Mouse (Mus musculus) heart, postnatal 14 days (tissue): ENCODE data around the gene Tln2. TPM values are rescaled to one million over a fixed set of nuclear protein-coding genes. Genes with fewer than 3 reads are reported as not detected.
"Not testable (repeated sequence)": the region's sequence is repeated elsewhere in the genome, so short reads cannot be mapped to it uniquely, and the experiment has no call there.

ENCODE experiments used
- DNase-seq, 2 experiments: peaks; one replicate each; pipeline ENCODE4 v3.0.0; 2021 to 2022
- intact Hi-C: fragments of 180-260 bp; cut with DNase I; formaldehyde crosslinking; loops from one replicate; pipeline ENCODE4 v1.15.1; 2025
- total RNA-seq, 2 experiments: library from RNA; stranded (reverse); gene quantifications; 2 replicates each; pipeline ENCODE4 v1.2.3; 2021

The Tln2 gene
- total RNA-seq, 2 experiments from 2014 or later = 77.2 to 87.0 TPM

DNA sequence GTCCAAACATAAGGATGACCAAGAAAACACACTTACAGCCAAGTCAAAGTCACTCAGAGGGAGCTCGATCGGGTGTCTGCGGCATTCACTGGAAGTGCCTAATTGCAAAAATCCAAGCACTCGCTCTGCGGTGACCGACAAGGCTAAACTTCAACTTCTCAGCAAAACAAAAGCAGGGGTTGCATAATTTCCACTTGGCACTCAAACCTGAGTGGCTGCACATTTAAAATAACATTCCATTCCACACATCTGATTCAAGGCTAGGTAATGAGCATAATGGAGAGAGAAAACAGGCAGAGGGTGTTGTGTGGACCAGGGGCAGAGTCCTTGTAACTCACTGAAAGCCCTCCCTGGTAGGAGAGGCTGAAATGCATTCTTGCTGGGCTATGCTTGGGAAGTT is 260.3 kb downstream of the Tln2 start:
- no peak for DNase-seq
- intact Hi-C loops = no loop called here

DNA sequence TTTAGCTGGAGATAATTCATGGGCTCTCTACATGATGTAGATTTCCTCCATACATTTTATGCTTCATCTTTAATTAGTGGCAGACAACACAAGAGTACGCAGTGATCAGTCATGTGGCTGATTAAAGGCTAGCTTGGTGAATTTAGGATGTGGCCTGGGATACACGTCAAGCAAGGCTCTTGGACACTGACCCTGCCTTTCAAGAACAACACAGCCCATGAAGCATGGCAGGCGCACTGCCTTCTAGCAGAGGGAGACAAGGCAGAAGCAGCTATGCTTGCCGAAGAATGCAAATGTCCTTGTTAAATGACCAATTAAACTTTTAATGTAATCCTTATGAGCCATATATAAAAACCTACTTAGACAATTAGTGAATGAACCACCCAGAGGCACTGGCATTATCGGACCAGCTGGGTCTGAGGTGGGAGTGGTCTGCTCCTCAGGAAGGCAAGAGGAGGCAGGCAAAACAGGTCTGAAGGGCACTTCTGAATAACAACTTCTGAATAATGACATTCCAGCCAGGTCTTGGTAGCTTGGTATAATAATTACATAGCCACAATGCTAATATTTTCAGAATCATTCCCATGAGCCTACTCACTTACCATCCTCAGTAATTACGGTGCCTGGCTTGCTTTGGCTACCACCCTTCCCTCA is 262.1 kb downstream of the Tln2 start:
- intact Hi-C loops = no loop called here
- DNase-seq = no peak

DNA sequence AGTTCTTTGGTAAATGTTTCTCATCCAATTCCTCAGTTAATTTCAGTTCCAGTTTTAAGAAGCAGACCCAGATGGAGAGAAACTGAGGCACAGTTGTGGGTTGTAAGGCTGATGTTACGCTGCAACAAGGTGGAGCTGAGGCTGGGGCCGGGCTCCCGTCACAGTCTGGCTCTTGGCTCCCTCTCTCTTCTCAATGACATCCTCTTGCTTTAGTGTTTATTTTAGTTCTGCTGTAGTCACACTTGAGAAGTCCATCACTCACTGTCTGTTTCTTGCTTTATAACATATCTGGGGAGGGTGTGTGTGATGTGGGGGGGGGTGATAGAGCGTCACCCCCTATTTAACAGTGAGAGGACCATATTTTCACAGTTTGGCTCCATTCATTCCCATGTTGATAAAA is 272.0 kb downstream of the Tln2 start:
- no peak for DNase-seq
- intact Hi-C loops = no loop called here

DNA sequence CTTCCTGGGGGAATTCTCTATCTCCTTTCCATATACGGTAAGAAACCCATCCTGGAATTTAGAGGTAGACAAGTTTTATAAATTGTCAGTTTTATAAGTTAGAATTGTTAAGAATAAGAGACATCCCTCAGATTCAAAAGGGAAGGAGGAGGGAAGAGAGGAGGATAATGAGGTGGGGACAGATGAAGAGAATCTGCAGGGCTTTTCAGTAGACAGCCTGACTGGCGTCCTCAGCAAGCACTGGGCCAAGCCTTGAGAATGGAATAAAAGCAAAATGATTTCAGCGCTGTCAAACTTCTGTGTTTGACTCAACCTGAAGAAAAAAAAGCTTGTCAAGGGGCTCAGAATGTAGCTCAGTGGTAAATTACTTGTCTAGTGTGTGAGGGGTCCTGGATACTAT is 272.7 kb downstream of the Tln2 start:
- intact Hi-C loops = no loop called here
- DNase-seq = no peak

DNA sequence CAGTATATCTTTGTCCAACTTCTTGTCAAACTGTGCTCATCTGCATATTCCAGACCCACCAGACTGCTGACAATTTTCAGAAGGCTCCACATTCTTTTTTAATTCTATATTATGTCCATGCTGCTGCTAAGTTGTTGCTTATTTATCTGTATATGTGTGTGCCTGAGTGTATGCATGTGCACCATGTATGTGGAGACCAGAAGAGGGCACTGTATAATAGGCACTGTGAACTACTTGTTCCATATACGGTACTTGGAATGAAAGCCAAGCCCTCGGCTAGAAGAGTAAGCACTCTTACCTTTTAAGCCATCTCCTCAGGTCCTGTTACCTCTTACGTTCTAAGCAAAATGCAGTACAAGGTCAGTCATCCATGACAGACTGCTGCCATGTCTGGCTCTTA is 274.0 kb downstream of the Tln2 start:
- no peak for DNase-seq
- intact Hi-C loops = no loop called here

DNA sequence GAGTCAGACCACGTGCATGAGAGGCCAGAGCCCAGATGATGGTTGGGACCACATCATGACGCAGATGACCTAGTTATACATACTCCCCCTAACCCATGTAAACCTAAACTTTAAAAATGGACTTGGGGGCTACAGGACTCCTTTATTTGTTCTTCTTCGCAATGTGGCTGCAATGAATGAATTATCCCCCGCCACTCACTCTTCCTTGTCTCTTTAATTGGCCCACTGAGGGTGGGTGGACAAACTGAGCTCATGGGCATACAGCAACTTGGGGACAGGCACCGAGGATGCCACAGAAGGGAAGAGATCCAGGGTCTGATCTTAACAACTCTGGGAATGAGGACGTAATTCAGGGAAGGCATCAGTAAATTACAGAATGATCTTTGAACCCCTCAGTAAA is 277.7 kb downstream of the Tln2 start:
- DNase-seq = no peak
- intact Hi-C loops = no loop called here

DNA sequence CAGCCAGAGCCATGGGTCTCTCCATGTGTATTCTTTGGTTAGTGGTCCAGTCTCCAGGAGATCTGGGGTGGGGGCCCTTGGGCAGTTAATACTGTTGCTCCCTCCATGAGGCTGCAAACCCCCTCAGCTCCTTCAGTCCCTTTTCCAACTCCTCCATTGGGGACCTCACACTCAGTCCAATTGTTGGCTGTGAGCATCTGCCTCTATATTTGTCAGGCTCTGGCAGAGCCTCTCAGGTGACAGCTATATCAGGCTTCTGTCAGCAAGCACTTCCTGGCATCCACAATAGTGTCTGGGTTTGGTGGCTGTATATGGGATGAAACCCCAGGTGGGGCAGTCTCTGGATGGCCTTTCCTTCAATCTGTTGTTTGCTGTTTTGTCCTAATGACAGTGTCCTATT is 279.2 kb downstream of the Tln2 start:
- intact Hi-C loops, DNase-seq: not testable (repeated sequence)

DNA sequence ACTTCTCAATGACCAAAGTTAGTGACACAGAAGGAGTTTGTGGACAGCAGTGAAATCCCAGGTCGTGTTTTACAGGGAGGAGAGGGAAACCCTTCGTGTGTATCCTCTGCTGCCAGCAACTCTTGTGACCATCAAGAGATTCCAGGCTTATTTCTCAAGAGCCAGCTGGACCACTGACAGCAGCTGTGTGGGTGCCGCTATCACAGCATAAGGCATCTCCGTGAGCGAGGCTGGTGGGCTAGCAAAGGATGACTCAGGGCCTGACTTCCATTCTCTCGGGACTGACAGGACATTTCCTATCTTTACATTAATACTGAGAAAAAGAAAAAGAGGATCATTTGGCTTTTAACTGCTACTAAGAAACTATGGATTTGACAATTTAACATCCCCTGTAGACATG is 283.1 kb downstream of the Tln2 start:
- intact Hi-C loops = no loop called here
- DNase-seq = no peak

DNA sequence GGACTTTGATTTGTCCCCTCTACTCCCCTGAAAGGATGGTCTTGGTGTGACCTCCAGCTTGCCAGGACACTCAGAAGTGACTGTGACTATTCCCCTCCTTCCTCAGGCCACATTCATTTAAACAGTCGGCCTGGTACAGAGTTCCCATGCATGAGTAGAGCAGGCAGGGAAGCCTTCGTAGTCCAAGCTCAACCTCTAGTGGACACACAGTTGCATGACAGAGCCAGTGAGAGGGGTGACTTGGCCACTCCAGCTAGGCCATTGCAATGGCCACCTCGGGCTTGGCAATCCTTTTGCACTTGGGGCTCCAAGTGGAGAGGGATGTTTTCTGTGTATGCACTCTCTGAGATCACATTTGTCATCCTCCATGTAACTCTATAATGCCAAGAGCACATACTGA is 285.2 kb downstream of the Tln2 start:
- intact Hi-C loops = loop anchor here (5.0 kb wide), 3 partner anchors 57 to 272 kb away; partner anchors contain the start of gene Tpm1
- no peak for DNase-seq

DNA sequence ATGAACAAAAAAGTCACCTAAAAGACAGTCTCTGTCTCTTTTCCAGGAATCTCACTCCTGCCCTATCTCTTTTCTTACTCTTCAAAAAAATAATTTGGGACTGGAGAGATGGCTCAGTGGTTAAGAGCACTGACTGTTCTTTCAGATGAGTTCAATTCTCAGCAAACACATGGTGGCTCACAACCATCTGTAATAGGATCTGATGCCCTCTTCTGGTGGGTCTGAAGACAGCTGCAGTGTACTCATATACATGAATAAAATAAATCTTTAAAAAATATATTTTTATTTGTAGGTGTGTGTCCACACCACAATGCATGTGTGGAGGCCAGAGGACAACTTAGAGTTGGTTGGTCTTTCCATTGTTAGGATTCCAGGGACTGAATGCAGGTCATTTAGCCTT is 286.1 kb downstream of the Tln2 start:
- intact Hi-C loops = loop anchor here (5.0 kb wide), 3 partner anchors 56 to 271 kb away; partner anchors contain the start of gene Tpm1
- DNase-seq = no peak

DNA sequence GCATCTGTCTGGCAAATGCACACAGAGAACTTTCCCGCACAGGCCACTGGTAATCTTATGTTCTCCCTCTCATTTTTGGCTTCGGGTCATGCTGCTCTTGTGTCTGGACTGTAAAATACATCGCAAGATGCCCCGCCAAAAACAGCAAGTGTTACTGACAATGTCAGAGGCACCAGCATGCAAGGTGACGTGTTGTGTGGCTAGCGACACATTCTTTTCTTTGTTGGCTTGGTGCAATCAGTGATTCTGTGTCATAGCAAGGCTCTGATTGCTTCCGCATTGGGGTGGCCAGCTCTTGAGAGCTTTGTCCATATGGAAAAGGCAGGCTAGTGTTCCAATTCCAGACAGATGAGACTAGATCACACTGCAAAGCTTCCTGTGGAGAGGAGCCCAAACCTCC is 288.8 kb downstream of the Tln2 start:
- no peak for DNase-seq
- intact Hi-C loops = loop anchor here (5.0 kb wide), 3 partner anchors 53 to 268 kb away; partner anchors contain the start of gene Tpm1

DNA sequence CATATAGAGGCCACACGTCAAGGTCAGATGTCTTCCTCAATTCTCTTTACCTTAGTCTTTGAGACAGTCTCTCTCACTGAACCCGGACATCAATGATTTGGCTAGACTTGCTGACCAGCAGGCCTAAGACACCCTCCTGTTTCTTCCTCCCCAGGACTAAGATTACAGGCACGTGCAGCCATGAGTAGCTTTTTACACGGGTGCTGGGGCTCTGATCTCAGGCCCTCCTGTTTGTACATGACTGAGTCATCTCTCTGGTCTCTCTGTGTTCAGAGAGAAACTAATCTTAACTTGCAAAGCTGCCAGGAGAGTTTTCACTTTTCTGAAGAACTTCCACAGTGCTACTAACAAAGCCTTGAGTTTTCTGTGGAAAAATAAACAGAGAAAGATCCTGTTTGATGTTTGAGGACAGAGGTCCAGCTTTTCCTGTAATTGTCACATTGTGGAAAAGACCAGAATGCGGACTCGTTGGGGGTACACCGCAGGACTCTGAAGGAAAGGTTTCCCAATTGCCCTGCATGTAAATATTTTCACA is 289.4 kb downstream of the Tln2 start:
- intact Hi-C loops = loop anchor here (5.0 kb wide), 3 partner anchors 53 to 268 kb away; partner anchors contain the start of gene Tpm1

DNA sequence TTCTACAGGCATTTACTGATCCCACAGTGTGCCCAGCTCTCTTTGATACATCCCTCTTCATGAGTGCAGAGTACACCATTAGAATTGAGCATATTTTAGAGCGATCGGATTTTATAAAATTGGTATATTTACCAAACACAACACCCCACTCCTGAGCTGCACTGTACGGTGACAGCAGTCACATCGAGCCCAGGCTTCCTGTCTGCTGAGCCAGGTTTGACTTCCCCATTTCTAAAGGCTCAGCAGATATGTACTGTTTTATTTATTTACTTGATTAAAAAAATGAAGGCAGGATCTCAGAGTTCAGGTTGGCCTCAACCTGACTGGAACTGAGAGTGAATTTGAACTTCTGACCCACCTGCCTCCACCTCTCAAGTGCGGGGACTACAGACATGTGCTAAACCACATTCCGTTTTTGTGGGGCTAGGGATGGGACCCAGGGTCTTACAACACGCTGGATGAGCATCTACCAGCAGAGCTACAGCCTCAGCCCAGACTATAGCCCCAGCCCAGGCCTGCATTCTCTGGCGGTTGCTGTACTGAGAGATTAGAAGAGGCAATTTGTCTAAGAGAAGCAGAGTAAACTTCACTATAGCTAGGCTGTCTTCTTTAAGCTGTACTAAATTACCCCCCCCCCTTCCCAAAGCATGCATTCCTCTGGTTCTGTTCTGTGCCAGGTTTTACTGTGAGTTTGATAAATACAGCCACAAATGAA is 292.1 kb downstream of the Tln2 start:
- intact Hi-C loops = no loop called here
- DNase-seq = no peak

More for the DNA sequence above, 289.4 kb downstream of the Tln2 start:
- DNase-seq = no peak

DNA sequence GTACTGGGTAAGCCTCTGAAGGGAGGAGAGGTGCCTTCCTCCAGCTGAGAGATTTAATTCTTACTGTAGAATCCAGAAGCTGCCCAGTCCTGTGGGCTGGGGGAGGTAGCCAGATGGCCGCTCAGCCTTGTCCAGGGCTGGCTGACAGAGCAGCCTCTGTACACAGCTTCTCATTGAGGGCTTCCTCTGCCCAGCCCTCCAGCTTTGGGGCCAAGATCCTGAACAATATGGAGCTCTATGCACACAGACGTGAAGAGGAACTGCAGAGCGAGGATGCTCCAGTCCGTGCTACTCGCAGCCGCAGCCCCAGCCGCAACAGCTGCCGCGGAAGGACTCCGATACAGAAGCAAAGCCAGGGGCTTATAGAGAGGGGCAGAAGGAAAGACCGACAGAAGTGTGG is 294.0 kb downstream of the Tln2 start:
- DNase-seq = no peak
- intact Hi-C loops = no loop called here

DNA sequence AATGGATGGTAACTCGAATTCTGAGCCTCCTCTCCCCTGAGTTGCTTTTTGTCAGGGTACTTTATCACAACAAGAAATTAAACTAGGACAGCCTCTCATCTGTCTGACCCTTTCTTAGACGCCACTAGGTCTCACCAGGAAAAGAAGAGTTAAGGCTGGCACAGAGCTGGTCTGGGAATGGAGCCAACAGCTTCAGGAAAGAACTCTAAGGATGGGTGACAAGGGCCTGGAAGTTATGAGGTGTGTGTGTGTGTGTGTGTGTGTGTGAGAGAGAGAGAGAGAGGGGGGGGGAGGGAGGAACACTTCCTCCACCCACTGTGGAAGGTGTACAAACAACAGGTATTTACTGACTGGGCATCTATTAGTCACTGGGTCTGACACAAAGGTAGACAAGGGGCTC is 294.6 kb downstream of the Tln2 start:
- DNase-seq = peak in 1 of 2 experiments; percentile 56
- intact Hi-C loops = no loop called here

DNA sequence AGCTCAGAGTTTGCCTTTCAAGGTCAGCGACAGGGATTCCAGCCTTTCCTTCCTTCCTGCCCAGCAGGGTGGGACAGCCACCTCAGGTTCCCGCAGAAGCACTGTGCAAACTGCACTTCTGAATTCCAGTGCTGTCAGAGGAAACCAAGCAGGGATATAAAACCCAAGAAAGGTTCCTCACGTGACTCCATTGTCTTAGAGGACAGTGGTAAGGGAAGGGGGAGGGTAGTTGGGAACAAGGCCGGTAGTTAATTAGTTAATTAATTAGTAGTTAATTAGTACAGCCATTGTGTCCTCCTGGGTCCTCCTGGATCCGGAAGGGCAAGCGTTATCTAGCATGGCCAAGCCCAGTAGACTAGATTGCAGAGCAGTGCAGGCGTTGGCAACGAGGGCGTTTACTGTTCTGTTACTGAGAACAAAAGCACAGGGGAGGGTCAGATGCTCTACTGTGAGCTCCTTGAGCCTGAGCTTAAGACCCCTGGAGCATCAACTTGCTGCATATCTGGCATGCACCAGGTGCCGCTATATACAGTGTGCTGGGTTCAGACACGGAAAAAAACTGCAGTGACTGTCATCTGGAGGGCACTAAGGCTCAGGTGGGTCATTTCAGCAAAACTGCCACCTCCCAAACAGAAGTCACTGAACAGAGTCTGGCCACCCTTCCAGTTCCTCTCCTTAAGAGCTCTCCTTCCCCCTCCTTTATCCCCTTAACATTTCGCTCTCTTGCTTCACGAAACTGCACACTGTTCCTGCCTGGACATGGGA is 298.5 kb downstream of the Tln2 start:
- intact Hi-C loops = no loop called here
- no peak for DNase-seq

DNA sequence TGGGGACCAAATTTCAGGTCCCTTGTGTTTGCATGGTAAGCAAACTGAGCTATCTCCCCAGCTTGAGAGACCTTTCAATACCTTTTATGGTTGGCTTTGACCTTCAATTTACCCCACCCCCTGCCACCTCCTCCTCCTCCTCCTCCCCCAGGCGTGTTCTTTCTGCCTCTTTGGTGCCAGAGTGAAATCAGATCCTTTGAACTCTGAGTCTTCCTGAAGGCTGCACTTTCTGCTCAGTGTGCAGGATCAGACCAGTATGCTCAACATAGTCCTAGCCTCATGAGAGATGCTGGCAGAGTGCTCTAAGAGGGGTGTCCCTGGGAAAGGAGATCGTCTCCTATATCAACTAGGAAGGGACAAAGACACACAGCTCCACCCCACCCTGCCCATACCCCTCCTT is 309.4 kb downstream of the Tln2 start:
- no peak for DNase-seq
- intact Hi-C loops = no loop called here

DNA sequence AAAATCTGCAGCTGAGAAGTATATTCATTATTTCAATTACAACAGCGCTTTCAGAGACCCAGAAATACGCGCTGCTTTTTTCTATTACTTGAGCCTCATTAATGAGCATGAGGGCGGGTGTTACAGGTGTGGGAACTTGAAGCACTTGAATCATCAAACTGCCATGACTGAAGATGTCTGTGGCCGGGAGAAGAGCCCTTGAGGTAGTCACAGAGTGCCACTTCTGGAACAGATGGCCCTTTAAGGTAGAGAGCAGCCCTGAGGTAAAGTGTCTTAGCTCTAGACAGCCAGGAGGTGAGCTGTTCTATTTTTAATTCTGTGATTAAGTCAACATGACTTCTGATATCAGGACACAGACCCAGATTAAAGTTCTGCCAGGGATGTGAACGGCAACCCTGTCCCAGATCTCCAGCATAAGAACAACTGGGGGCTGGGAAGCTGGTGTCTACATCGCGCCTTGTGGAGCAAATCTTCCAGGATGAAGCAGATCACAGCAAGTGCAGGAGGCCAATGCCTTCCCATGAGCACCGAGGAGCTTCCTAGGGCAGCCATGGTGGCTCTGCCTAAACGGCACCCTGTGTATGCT is 312.0 kb downstream of the Tln2 start:
- intact Hi-C loops = no loop called here

DNA sequence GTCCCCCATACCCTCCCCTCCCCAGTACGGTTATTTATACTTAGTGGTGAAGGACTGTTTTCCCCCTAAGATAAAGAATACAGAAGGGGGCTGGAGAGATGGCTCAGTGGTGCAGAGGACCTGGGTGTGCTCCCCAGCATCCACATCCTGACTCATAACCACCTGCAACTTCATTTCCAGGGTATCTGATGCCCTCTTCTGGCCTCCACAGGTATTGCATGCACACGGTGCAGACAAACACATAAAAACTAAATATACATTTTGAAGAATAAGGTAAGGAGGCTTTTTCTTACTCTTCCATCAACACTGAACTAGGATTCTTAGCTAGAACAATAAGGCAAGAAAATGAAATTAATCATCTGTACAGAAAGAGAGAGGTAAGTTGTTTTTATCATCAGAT is 314.2 kb downstream of the Tln2 start:
- intact Hi-C loops = no loop called here
- DNase-seq = no peak

More for the DNA sequence above, 312.0 kb downstream of the Tln2 start:
- DNase-seq = no peak

DNA sequence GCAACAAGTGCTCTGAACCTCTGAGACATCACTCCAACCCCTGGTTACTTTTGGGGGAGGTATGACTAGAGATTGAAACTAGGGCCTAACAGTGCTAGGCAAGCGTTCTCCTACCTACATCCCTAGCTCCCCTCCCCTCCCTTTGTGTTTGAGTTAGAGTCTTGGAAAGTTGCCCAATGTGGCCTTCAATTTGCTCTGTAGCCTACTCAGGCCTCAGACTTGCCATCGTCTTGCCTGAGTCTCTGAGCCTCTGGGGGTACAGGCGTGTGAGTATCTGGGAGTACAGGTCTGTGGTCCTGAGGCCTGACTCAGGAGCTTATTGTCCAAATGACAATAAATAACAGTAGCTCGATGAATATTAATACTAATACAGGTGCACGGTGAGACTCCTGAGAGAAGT is 317.8 kb downstream of the Tln2 start:
- no peak for DNase-seq
- intact Hi-C loops = no loop called here

DNA sequence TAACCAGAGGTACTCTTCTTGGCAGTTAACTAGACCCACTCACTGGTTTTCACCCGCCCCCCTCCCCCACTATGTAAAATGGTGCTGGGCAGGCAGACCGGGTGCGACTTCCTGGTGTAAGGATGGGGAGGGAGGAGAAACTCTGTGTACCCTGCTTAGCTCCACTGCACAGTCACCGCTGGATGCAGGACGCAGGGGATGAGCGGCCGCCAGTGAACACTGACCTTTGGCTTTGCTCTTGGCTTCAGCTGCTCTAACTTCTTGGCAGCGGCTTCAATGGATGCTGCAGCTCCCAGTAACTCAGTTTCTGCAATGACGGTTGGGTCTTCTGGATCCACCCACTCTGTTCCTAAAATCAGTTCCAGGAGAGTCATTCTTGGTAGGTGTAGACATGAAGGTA is 319.0 kb downstream of the Tln2 start:
- peak; percentile 55 to 67 for DNase-seq

More for the DNA sequence above, 319.0 kb downstream of the Tln2 start:
- intact Hi-C loops = no loop called here
